12 mouse cellular contexts compared by ENCODE assay signal in genomic region chr10:25158651-25159050, GRCm38 (mm10).
DNase-seq lines count a peak whose midpoint lies in the region.
"Had no signal": no experiment of that assay in that cellular context is flagged by ENCODE, and none has a peak within 500 bp of the region (broad histone marks: within the 10 kb centered on the region; RNA-seq: fewer than 3 reads in every experiment).

No protein-coding gene starts in this region.

- peak; percentile 58 for DNase-seq in adrenal gland, adult 2 months
- DNase-seq in adrenal gland, adult 18-20 months (ENCODE audit: low spot score in 2 of 2): no peak
- peak; percentile 25 for DNase-seq in adrenal gland, postnatal 10 days
- DNase-seq in adrenal gland, postnatal 14 days: peak; percentile 10
- no peak for DNase-seq in right cerebral cortex, postnatal 10 days (ENCODE audit: low spot score in 2 of 2)
- DNase-seq in heart, adult 18-20 months: no peak
- DNase-seq: cerebellum, adult 11-12 months; cerebellum, adult 2 months; cerebellum, adult 9-10 months; cerebellum, postnatal 10 days; cerebellum, postnatal 25 days; forebrain, postnatal 0 days had no signal

Comparison
In these comparisons a context has a peak if more than half of its experiments do, and no peak if none do; other contexts are left out.
1. DNase-seq: peak in adrenal gland, adult 2 months (single experiment), adrenal gland, postnatal 10 days (single experiment) and adrenal gland, postnatal 14 days (single experiment); none in adrenal gland, adult 18-20 months (0 of 2), right cerebral cortex, postnatal 10 days (0 of 2) and heart, adult 18-20 months (0 of 2).